Mouse (Mus musculus): ENCODE measurements around the gene Rorb. TPM values are rescaled to one million over a fixed set of nuclear protein-coding genes. Genes with fewer than 3 reads are reported as not detected.

Gene Rorb
- polyA plus RNA-seq, 2 experiments: not detected

DNA sequence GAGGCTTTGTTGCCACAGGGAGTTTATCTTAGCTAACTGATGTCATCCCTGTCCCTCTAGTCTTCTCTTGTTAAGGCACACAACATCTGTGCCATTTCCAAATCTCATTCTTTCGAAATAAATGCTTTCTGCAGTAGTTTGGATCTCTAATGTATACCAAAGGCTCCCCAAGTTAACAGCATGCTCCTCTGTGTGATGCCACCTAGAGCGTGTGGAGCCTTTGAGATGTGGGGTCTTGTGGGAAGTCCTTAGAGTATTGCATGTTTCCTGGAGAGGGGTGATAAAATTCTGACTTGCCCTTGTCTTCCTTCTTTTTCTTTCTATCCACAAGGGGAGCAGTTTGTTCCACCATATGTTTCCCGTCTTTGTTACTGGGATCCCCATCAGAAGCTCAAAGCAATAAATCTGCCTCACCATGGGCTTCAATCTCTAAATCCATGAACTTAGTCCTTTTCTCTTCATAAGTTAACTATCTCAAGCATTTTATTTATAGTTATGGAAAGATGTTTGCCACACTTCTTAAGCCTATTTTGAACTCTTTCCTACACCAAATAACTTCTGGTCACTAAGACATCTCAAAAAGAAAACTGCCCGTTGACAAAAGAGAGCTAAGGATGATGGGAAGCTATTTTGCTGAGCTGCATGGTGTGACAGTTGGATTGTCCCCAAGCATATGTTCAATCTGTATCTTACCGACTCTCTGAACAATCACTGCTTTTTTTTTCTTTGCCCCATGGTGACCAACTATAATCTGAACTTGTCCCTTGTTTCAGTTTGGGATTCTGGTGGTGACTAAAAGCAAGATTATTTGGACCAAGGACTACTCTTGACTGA is 76.3 kb downstream of the Rorb start:
- Histone ChIP-seq H3K4me2 (ENCODE audit: low read depth) (no peak overlapping the region), H3K4me1 (replicated peaks; ENCODE audit: control insufficient read depth in 2 of 2, insufficient read depth in 2 of 2, low read length in 1 of 2) (no peaks in the 10 kb centered on the region), H3K36me3 (replicated peaks; ENCODE audit: control insufficient read depth, insufficient read depth, low read depth) (no peaks in the 10 kb centered on the region), H3K9ac (replicated peaks) (no peak overlapping the region), H3K4me3 (ENCODE audit: insufficient read depth in 1 of 2, low read depth in 2 of 2, low read length in 2 of 2) (no peak overlapping the region), H3K9me3 (ENCODE audit: control insufficient read depth, low read length) (no peaks in the 10 kb centered on the region), H3K27me3 (ENCODE audit: control insufficient read depth, insufficient read depth, low read length) (no peaks in the 10 kb centered on the region), H3K27ac (no peak overlapping the region)
- DNase-seq (ENCODE audit: low read depth in 3 of 3, low spot score in 3 of 3) (no peak), ATAC-seq (ENCODE audit: insufficient read depth) (no peak)
- TF ChIP-seq CTCF (IDR thresholded peaks at IDR 0.05; ENCODE audit: low read depth) (no peak), EP300 (IDR thresholded peaks at IDR 0.05; ENCODE audit: low read depth) (no peak)
- 53% methylated on average over 5 of the region's 5 CpGs for WGBS (ENCODE audit: insufficient replicate concordance)

DNA sequence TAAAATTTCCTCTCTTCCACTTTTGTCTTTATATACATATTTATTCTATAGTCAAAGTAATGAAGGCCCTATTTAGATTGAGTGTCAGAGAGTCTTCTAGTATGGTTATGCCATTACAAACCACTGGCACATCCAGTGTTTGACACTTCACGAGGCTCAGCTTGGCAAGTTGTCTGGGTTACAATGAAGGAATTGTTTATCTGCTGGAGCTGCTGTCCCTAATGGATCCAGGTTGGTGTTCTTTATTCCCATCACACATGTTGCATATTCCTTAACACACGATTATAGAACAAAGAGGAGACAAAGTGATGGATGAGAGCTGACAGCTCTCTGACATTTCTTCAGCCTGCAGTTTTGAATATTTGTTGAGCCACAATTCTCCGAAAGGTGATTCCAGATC is 77.0 kb downstream of the Rorb start:
- no peak for TF ChIP-seq EP300 (IDR thresholded peaks at IDR 0.05; ENCODE audit: low read depth)
- no peak for TF ChIP-seq CTCF (IDR thresholded peaks at IDR 0.05; ENCODE audit: low read depth)
- 48% methylated on average over 3 of the region's 3 CpGs for WGBS (ENCODE audit: insufficient replicate concordance)

GRCm38 (mm10) chr19:19005144-19005543 is 105.9 kb downstream of the Rorb start:
- Histone ChIP-seq H3K36me3 (replicated peaks; ENCODE audit: control insufficient read depth, insufficient read depth, low read depth) (no peaks in the 10 kb centered on the region), H3K4me1 (replicated peaks; ENCODE audit: control insufficient read depth in 2 of 2, insufficient read depth in 2 of 2, low read length in 1 of 2) (no peaks in the 10 kb centered on the region), H3K9ac (replicated peaks) (no peak overlapping the region), H3K27ac (no peak overlapping the region), H3K27me3 (ENCODE audit: control insufficient read depth, insufficient read depth, low read length) (no peaks in the 10 kb centered on the region), H3K9me3 (ENCODE audit: control insufficient read depth, low read length) (no peaks in the 10 kb centered on the region), H3K4me2 (ENCODE audit: low read depth) (no peak overlapping the region), H3K4me3 (ENCODE audit: insufficient read depth in 1 of 2, low read depth in 2 of 2, low read length in 2 of 2) (no peak overlapping the region)
- DNase-seq (ENCODE audit: low read depth in 3 of 3, low spot score in 3 of 3) (no peak), ATAC-seq (ENCODE audit: insufficient read depth) (no peak)
- 54% methylated on average over 6 of the region's 6 CpGs for whole genome bisulfite sequencing (ENCODE audit: insufficient replicate concordance)
- TF ChIP-seq EP300 (IDR thresholded peaks at IDR 0.05; ENCODE audit: low read depth): no peak
- no peak for TF ChIP-seq CTCF (IDR thresholded peaks at IDR 0.05; ENCODE audit: low read depth)

More for the DNA sequence above, 77.0 kb downstream of the Rorb start:
- DNase-seq (ENCODE audit: low read depth in 3 of 3, low spot score in 3 of 3): no peak
- H3K27me3 ChIP-seq (ENCODE audit: control insufficient read depth, insufficient read depth, low read length): no peaks in the 10 kb centered on the region
- no peak overlapping the region for H3K27ac ChIP-seq
- H3K9me3 ChIP-seq (ENCODE audit: control insufficient read depth, low read length): no peaks in the 10 kb centered on the region
- no peak overlapping the region for H3K4me3 ChIP-seq (ENCODE audit: insufficient read depth in 1 of 2, low read depth in 2 of 2, low read length in 2 of 2)
- H3K36me3 ChIP-seq (replicated peaks; ENCODE audit: control insufficient read depth, insufficient read depth, low read depth): no peaks in the 10 kb centered on the region
- no peaks in the 10 kb centered on the region for H3K4me1 ChIP-seq (replicated peaks; ENCODE audit: control insufficient read depth in 2 of 2, insufficient read depth in 2 of 2, low read length in 1 of 2)
- no peak for ATAC-seq (ENCODE audit: insufficient read depth)
- no peak overlapping the region for H3K9ac ChIP-seq (replicated peaks)
- no peak overlapping the region for H3K4me2 ChIP-seq (ENCODE audit: low read depth)

GRCm38 (mm10) chr19:19004023-19004656 is 106.9 kb downstream of the Rorb start:
- Histone ChIP-seq H3K4me2 (ENCODE audit: low read depth) (no peak overlapping the region), H3K9me3 (ENCODE audit: control insufficient read depth, low read length) (no peaks in the 10 kb centered on the region), H3K36me3 (replicated peaks; ENCODE audit: control insufficient read depth, insufficient read depth, low read depth) (no peaks in the 10 kb centered on the region), H3K27me3 (ENCODE audit: control insufficient read depth, insufficient read depth, low read length) (no peaks in the 10 kb centered on the region), H3K4me3 (ENCODE audit: insufficient read depth in 1 of 2, low read depth in 2 of 2, low read length in 2 of 2) (no peak overlapping the region), H3K9ac (replicated peaks) (no peak overlapping the region), H3K27ac (no peak overlapping the region), H3K4me1 (replicated peaks; ENCODE audit: control insufficient read depth in 2 of 2, insufficient read depth in 2 of 2, low read length in 1 of 2) (no peaks in the 10 kb centered on the region)
- WGBS (ENCODE audit: insufficient replicate concordance): 56% methylated on average over 8 of the region's 11 CpGs
- no peak for DNase-seq (ENCODE audit: low read depth in 3 of 3, low spot score in 3 of 3)
- no peak for ATAC-seq (ENCODE audit: insufficient read depth)
- TF ChIP-seq EP300 (IDR thresholded peaks at IDR 0.05; ENCODE audit: low read depth) (no peak), CTCF (IDR thresholded peaks at IDR 0.05; ENCODE audit: low read depth) (no peak)

- no peak overlapping the region for H3K4me3 ChIP-seq (ENCODE audit: insufficient read depth in 1 of 2, low read depth in 2 of 2, low read length in 2 of 2)
- TF ChIP-seq EP300 (IDR thresholded peaks at IDR 0.05; ENCODE audit: low read depth): no peak
- TF ChIP-seq CTCF (IDR thresholded peaks at IDR 0.05; ENCODE audit: low read depth): no peak
- H3K27me3 ChIP-seq (ENCODE audit: control insufficient read depth, insufficient read depth, low read length): no peaks in the 10 kb centered on the region
- no peak overlapping the region for H3K27ac ChIP-seq
- ATAC-seq (ENCODE audit: insufficient read depth): no peak
- no peaks in the 10 kb centered on the region for H3K36me3 ChIP-seq (replicated peaks; ENCODE audit: control insufficient read depth, insufficient read depth, low read depth)
- 70% methylated on average over 8 of the region's 8 CpGs for WGBS (ENCODE audit: insufficient replicate concordance)
- DNase-seq (ENCODE audit: low read depth in 3 of 3, low spot score in 3 of 3): no peak
- no peak overlapping the region for H3K4me2 ChIP-seq (ENCODE audit: low read depth)
- no peaks in the 10 kb centered on the region for H3K9me3 ChIP-seq (ENCODE audit: control insufficient read depth, low read length)
- no peaks in the 10 kb centered on the region for H3K4me1 ChIP-seq (replicated peaks; ENCODE audit: control insufficient read depth in 2 of 2, insufficient read depth in 2 of 2, low read length in 1 of 2)
- H3K9ac ChIP-seq (replicated peaks): no peak overlapping the region
Observed at GRCm38 (mm10) chr19:18998966-18999365, 112.0 kb downstream of the Rorb start.
